Mouse (Mus musculus) neural tube, embryonic 15.5 days (tissue): Measurements from ENCODE around the gene Elovl5. TPM values are rescaled to one million over a fixed set of nuclear protein-coding genes. Genes with fewer than 3 reads are reported as not detected.

Experiments
- ATAC-seq: fragments of 200-750 bp; cut with Nextera tagmentation; 2 replicates; pipeline ENCODE4 v1.8.0; 2017; ENCODE audit warnings: mild to moderate bottlenecking, moderate TSS enrichment, moderate library complexity; ENCODE audit not compliant: low FRiP score
- H3K27ac ChIP-seq: fragments of 300-500 bp; sonication (generic); replicated peaks from 2 replicates; pipeline ENCODE4 v1.5.1; 2015; ENCODE audit warnings: mild to moderate bottlenecking, inconsistent platforms
- H3K27me3 ChIP-seq: fragments of 300-500 bp; sonication (generic); replicated peaks from 2 replicates; pipeline ENCODE4 v1.6.1; 2015; ENCODE audit warnings: inconsistent platforms
- H3K36me3 ChIP-seq: fragments of 300-500 bp; sonication (generic); 2 replicates; pipeline ENCODE4 v1.6.1; 2015; ENCODE audit warnings: inconsistent platforms
- H3K4me1 ChIP-seq: fragments of 300-500 bp; sonication (generic); 2 replicates; pipeline ENCODE4 v1.6.1; 2015; ENCODE audit warnings: inconsistent platforms
- H3K4me2 ChIP-seq: fragments of 300-500 bp; sonication (generic); 2 replicates; pipeline ENCODE4 v1.6.1; 2015; ENCODE audit warnings: inconsistent platforms, mild to moderate bottlenecking, moderate library complexity
- H3K4me3 ChIP-seq: fragments of 300-500 bp; sonication (generic); replicated peaks from 2 replicates; pipeline ENCODE4 v1.5.1; 2015; ENCODE audit warnings: mild to moderate bottlenecking, inconsistent platforms
- H3K9ac ChIP-seq: fragments of 300-500 bp; sonication (generic); replicated peaks from 2 replicates; pipeline ENCODE4 v1.6.1; 2015; ENCODE audit warnings: mild to moderate bottlenecking, inconsistent platforms
- H3K9me3 ChIP-seq: fragments of 300-500 bp; sonication (generic); replicated peaks from 2 replicates; pipeline ENCODE4 v1.6.1; 2016; ENCODE audit warnings: inconsistent platforms
- WGBS: fragments of 180-500 bp; shearing (Covaris S2); methylation state at CpG from one replicate; pipeline ENCODE4 v1.1.7; 2015; ENCODE audit warnings: mixed read lengths; 5-methylcytosine and 5-hydroxymethylcytosine counted together
- polyA plus RNA-seq: library from polyadenylated mRNA; unstranded; fragments of >200 nt; fragmentation: Nextera tagmentation; extraction: Ambion mirVana; gene quantifications from 2 replicates; pipeline ENCODE4 v1.2.1, GENCODE M21; 2015

Elovl5 gene
- polyA plus RNA-seq, 1 experiment from 2014 or later = 61.8 TPM

DNA sequence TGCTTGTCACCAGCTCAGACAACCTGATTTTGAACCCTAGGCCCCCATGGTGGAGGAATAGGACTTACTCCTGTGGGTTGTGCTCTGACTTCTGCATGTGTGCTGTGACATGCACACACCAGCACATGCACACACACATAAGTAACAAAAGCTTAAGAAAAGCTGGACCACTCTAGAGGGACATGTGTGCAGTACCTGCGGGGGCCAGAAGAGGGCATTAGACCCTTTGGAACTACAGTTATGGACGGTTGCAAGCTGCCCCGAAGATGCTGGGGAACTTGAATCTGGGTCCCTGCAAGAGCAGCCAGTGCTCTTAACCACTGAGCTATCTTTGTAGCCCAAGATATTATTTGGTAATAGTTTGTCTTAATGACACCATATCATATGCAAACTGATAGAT lies 88.3 kb downstream of the Elovl5 start:
- Histone ChIP-seq H3K4me1 (peaks cover 3% of the 10 kb centered on the region; the same call in 1 of the 2 replicates), H3K36me3 (no peaks in the 10 kb centered on the region), H3K4me3 (no peak overlapping the region), H3K9me3 (no peaks in the 10 kb centered on the region), H3K27me3 (no peaks in the 10 kb centered on the region), H3K4me2 (no peak overlapping the region), H3K9ac (no peak overlapping the region), H3K27ac (no peak overlapping the region)
- no peak for ATAC-seq
- WGBS = 60% methylated on average over 3 of the region's 3 CpGs

DNA sequence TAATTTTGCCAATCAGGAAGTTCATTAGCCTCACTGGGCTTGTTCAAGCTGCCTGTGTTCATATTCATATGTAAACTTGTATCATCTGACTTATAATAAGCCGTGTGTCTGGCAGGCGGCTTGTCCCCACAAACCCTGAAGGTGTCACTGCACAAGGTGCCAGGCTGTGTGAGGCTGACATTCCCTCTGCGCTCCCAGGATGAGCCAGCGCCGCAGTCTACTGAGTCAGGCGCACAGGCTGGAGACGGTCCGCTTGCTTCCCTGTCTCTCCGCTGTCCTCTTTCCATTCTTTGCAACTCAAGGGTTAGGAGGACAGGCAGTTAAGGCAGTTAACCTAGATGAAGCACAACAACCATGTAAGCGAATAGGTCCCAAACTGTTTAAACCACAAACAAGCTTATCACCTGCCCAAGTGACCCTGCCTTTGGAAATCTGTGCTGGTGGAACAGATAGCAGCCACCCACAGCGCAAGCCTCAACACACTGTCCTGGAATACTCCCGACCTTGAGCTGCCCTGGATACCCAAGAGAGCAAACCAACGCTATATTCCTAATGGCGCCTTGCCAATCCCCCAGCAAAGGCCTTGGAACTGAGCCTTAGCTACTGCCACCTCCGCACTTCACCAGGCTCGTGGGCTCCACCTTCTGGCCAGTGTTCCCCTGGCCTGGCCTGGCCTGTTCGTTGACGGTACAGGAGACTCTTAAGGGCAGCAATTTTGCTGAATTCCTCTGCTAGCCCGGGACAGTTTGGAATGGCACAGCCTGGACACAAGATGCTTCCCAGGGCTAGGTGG lies 89.2 kb downstream of the Elovl5 start:
- WGBS = 57% methylated on average over 19 of the region's 19 CpGs
- no peak for ATAC-seq

DNA sequence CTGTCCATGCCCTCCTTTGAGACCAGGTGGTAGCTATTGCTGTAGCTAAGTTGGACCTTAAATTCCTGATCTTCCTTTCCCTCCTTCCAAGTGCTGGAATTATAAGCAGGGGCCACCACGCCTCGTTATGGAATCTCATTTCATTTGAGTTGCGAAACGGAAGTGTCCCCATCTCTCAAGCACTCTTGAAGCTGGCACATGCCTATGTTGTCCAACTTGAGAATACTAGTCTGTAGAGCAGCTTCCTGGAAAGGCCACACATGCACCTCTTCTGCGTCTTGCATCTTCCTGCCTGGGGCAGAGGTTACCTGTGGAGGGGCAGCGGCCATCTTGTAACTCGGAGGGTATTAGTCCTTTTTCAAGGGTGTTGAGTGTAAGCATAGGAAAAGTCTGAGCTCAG lies 92.2 kb downstream of the Elovl5 start:
- no peak overlapping the region for H3K27ac ChIP-seq
- no peak for ATAC-seq
- WGBS = 94% methylated on average over 7 of the region's 7 CpGs
- H3K9me3 ChIP-seq = no peaks in the 10 kb centered on the region
- no peak overlapping the region for H3K4me3 ChIP-seq
- H3K36me3 ChIP-seq = no peaks in the 10 kb centered on the region
- no peak overlapping the region for H3K9ac ChIP-seq
- H3K4me1 ChIP-seq = peaks cover 3% of the 10 kb centered on the region; the same call in 1 of the 2 replicates
- H3K27me3 ChIP-seq = no peaks in the 10 kb centered on the region
- H3K4me2 ChIP-seq = no peak overlapping the region

More for the DNA sequence above, 89.2 kb downstream of the Elovl5 start:
- no peaks in the 10 kb centered on the region for H3K27me3 ChIP-seq
- H3K4me1 ChIP-seq = peaks cover 3% of the 10 kb centered on the region; the same call in 1 of the 2 replicates
- no peaks in the 10 kb centered on the region for H3K36me3 ChIP-seq
- H3K9me3 ChIP-seq = no peaks in the 10 kb centered on the region
- H3K4me3 ChIP-seq = no peak overlapping the region
- no peak overlapping the region for H3K4me2 ChIP-seq
- H3K27ac ChIP-seq = no peak overlapping the region
- H3K9ac ChIP-seq = no peak overlapping the region

GRCm38 (mm10) chr9:78010187-78010586 lies 93.0 kb downstream of the Elovl5 start:
- Histone ChIP-seq H3K36me3 (no peaks in the 10 kb centered on the region), H3K9me3 (no peaks in the 10 kb centered on the region), H3K4me2 (no peak overlapping the region), H3K27ac (no peak overlapping the region), H3K4me3 (no peak overlapping the region), H3K9ac (no peak overlapping the region), H3K27me3 (no peaks in the 10 kb centered on the region), H3K4me1 (peaks cover 3% of the 10 kb centered on the region; the same call in 1 of the 2 replicates)
- ATAC-seq = no peak
- 77% methylated on average over 5 of the region's 5 CpGs for WGBS

DNA sequence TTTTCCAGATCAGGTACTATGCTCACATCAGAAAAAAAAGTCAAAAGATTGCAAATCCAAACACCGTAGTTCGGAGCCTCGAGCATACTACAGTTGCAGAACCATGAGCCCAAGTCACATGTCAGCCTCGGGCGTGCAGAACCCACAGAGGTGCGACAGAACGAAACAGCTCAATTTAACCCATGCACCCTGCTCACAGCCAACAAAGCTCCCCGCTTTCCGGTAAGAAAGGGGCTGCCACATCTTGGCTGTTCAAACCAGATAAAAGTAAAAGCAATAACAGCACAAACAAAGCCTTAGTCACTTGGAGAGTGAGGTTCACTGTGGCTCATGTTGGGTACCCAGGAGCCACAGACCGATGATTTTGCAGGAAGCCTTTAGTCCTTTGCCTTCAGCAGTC lies 93.5 kb downstream of the Elovl5 start:
- no peak overlapping the region for H3K4me2 ChIP-seq
- 90% methylated on average over 10 of the region's 10 CpGs for WGBS
- H3K27ac ChIP-seq = no peak overlapping the region

DNA sequence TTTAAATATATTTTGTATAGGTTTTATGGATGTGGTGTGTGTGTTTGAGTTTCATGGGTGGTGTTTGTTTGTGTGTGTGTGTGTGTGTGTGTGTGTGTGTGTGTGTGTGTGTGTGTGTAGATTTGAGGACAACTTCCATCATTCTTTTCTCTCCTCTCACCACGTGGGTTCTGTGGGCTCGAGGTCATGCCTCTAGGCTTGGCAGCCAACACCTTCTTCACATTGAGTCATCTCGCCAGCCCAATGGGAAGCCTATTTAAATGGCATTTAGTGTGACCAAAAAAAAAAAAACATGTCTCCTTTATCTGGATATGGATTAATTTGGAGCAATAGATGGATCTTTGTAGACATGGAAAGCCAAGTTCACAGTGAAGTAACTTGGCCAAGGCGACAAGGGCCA lies 94.9 kb downstream of the Elovl5 start:
- WGBS = 85% methylated on average over 4 of the region's 4 CpGs
- no peak overlapping the region for H3K4me2 ChIP-seq
- no peaks in the 10 kb centered on the region for H3K36me3 ChIP-seq
- H3K4me1 ChIP-seq = no peaks in the 10 kb centered on the region
- no peak for ATAC-seq
- no peaks in the 10 kb centered on the region for H3K9me3 ChIP-seq
- no peaks in the 10 kb centered on the region for H3K27me3 ChIP-seq
- no peak overlapping the region for H3K27ac ChIP-seq
- H3K9ac ChIP-seq = no peak overlapping the region
- no peak overlapping the region for H3K4me3 ChIP-seq

More for the DNA sequence above, 93.5 kb downstream of the Elovl5 start:
- Histone ChIP-seq H3K27me3 (no peaks in the 10 kb centered on the region), H3K9ac (no peak overlapping the region), H3K4me3 (no peak overlapping the region), H3K9me3 (no peaks in the 10 kb centered on the region), H3K36me3 (no peaks in the 10 kb centered on the region), H3K4me1 (peaks cover 3% of the 10 kb centered on the region; the same call in 1 of the 2 replicates)
- ATAC-seq = no peak

GRCm38 (mm10) chr9:78012681-78013080 lies 95.5 kb downstream of the Elovl5 start:
- H3K4me1 ChIP-seq = no peaks in the 10 kb centered on the region
- no peak overlapping the region for H3K4me2 ChIP-seq
- no peak overlapping the region for H3K9ac ChIP-seq
- no peak for ATAC-seq
- H3K4me3 ChIP-seq = no peak overlapping the region
- H3K9me3 ChIP-seq = no peaks in the 10 kb centered on the region
- no peaks in the 10 kb centered on the region for H3K27me3 ChIP-seq
- H3K27ac ChIP-seq = no peak overlapping the region
- 94% methylated on average over 5 of the region's 5 CpGs for WGBS
- H3K36me3 ChIP-seq = no peaks in the 10 kb centered on the region

GRCm38 (mm10) chr9:78013813-78014212 lies 96.6 kb downstream of the Elovl5 start:
- WGBS = 34% methylated on average over 1 of the region's 1 CpGs
- Histone ChIP-seq H3K4me2 (no peak overlapping the region), H3K9ac (no peak overlapping the region), H3K36me3 (no peaks in the 10 kb centered on the region), H3K4me1 (no peaks in the 10 kb centered on the region), H3K4me3 (no peak overlapping the region), H3K27me3 (no peaks in the 10 kb centered on the region), H3K9me3 (no peaks in the 10 kb centered on the region), H3K27ac (no peak overlapping the region)
- ATAC-seq = no peak

DNA sequence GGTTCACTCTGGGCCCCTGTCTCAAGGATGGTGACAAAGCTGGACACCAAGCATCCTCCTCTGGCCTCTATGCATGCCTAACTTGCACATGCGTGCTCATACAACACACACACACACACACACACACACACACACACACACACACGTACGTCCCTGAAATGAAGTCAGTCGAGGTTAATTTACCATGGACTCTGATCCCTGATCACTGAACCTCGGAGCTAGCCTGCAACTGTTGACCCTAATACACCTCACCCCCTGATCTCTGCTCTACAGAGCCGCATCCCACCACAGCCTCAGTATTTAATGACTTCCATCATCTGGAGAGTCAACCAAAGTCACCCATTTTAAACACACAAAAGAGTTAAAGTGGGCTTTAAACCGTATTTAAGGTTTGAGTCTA lies 98.7 kb downstream of the Elovl5 start:
- no peak overlapping the region for H3K4me2 ChIP-seq
- ATAC-seq = no peak
- no peaks in the 10 kb centered on the region for H3K36me3 ChIP-seq
- no peak overlapping the region for H3K27ac ChIP-seq
- H3K27me3 ChIP-seq = 0 out of 2 replicates have a peak, but pooled peaks cover 4% of the 10 kb centered on the region
- H3K4me1 ChIP-seq = no peaks in the 10 kb centered on the region
- H3K4me3 ChIP-seq = no peak overlapping the region
- H3K9ac ChIP-seq = no peak overlapping the region
- no peaks in the 10 kb centered on the region for H3K9me3 ChIP-seq
- 84% methylated on average over 7 of the region's 7 CpGs for WGBS

DNA sequence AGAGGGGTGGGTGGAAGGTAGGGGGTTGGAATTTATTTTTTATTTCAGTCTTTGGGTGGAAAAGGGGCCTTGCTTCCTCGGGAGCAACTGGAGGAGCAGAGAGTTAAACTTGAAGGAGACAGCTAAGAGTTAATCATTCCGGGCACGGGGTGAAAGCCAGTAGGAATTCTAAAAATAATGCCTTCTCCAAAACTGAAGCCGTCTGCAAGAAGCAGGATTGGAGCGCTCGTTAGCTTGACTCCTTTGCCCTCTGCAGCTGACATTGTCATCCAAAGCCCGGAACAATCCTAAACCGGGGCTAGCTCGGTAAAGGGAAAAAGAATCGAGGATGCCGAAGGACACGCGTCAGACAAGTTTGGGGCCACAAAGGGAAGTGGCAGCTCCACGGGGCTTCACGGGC lies 99.1 kb downstream of the Elovl5 start:
- no peak for ATAC-seq
- H3K4me2 ChIP-seq = no peak overlapping the region
- no peak overlapping the region for H3K9ac ChIP-seq

DNA sequence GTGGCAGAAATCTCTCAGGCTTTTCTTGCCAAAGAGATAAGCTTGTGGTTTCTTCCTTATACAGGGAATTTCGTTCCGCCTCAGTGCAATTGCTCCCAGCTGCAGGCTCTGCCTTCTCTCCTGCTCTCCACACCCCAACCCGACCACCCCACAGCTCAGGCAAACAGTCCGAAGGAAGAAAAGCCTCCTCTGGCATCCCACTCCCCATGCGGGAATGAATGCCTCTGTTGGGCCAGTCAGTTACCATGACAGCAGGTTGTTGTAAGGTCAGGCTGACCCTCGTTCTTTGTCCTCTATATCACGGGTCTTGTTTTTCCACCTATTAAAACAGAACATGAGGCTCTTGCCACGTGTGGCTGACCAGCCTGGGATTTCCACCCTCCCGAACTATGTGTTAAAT lies 104.1 kb downstream of the Elovl5 start:
- H3K27ac ChIP-seq = no peak overlapping the region
- no peak overlapping the region for H3K4me2 ChIP-seq
- H3K27me3 ChIP-seq = 0 out of 2 replicates have a peak, but pooled peaks cover 4% of the 10 kb centered on the region
- no peak overlapping the region for H3K9ac ChIP-seq
- 11% methylated on average over 9 of the region's 9 CpGs for WGBS
- no peak overlapping the region for H3K4me3 ChIP-seq
- peaks cover 6% of the 10 kb centered on the region; the same call in 1 of the 2 replicates for H3K4me1 ChIP-seq
- ATAC-seq = no peak
- H3K9me3 ChIP-seq = no peaks in the 10 kb centered on the region
- no peaks in the 10 kb centered on the region for H3K36me3 ChIP-seq

More for the DNA sequence above, 99.1 kb downstream of the Elovl5 start:
- Histone ChIP-seq H3K27me3 (0 out of 2 replicates have a peak, but pooled peaks cover 4% of the 10 kb centered on the region), H3K27ac (no peak overlapping the region), H3K9me3 (no peaks in the 10 kb centered on the region), H3K36me3 (no peaks in the 10 kb centered on the region), H3K4me3 (no peak overlapping the region), H3K4me1 (peaks cover 4% of the 10 kb centered on the region; the same call in 1 of the 2 replicates)
- WGBS = 79% methylated on average over 15 of the region's 15 CpGs
